Mouse (Mus musculus) limb, embryonic 11.5 days (tissue): ENCODE measurements at regions not wholly inside any gene's neighbourhood (a gene's known extent, or its start where the extent isn't known, plus 50 kb on each side); places are given as distances from the start of the nearest gene placed in this dataset.
A peak's percentile ranks its signal among the peaks of the same experiment; 100 is the strongest.

Experiments used
- ATAC-seq: fragments of 200-750 bp; cut with Nextera tagmentation; 2 replicates; pipeline ENCODE4 v1.8.0; 2017; ENCODE audit warnings: low read depth; ENCODE audit not compliant: insufficient number of reproducible peaks, low FRiP score, low TSS enrichment
- DNase-seq: peaks from one replicate; pipeline ENCODE4 v3.0.0-alpha.2; 2015; ENCODE audit warnings: low spot score
- H3K27ac ChIP-seq: fragments of 300-500 bp; sonication (generic); replicated peaks from 2 replicates; pipeline ENCODE4 v1.5.1; 2014; ENCODE audit warnings: low read depth, mild to moderate bottlenecking, low read length
- H3K27me3 ChIP-seq: fragments of 300-500 bp; sonication (generic); 2 replicates; pipeline ENCODE4 v1.6.1; 2014; ENCODE audit warnings: mild to moderate bottlenecking, low read length, mixed read lengths; ENCODE audit not compliant: control insufficient read depth, insufficient read depth
- H3K36me3 ChIP-seq: fragments of 300-500 bp; sonication (generic); 2 replicates; pipeline ENCODE4 v1.6.1; 2014; ENCODE audit warnings: mild to moderate bottlenecking, low read length, moderate library complexity, mixed read lengths; ENCODE audit not compliant: control insufficient read depth, insufficient read depth
- H3K4me1 ChIP-seq: fragments of 300-500 bp; sonication (generic); 2 replicates; pipeline ENCODE4 v1.6.1; 2014; ENCODE audit warnings: low read length, mixed read lengths; ENCODE audit not compliant: control insufficient read depth, insufficient read depth
- H3K4me2 ChIP-seq: fragments of 300-500 bp; sonication (generic); 2 replicates; pipeline ENCODE4 v1.6.1; 2014; ENCODE audit warnings: low read depth, mild to moderate bottlenecking, moderate library complexity; ENCODE audit not compliant: severe bottlenecking
- H3K4me3 ChIP-seq: fragments of 300-500 bp; sonication (generic); 2 replicates; pipeline ENCODE4 v1.5.1; 2014; ENCODE audit warnings: low read depth, low read length
- H3K9ac ChIP-seq: fragments of 300-500 bp; sonication (generic); 2 replicates; pipeline ENCODE4 v1.6.1; 2014; ENCODE audit warnings: mild to moderate bottlenecking, low read length
- H3K9me3 ChIP-seq: fragments of 300-500 bp; sonication (generic); 2 replicates; pipeline ENCODE4 v1.6.1; 2016; ENCODE audit warnings: low read length; ENCODE audit not compliant: control insufficient read depth
- WGBS: fragments of 180-500 bp; shearing (Covaris S2); extraction: QIAGEN DNeasy Blood & Tissue Kit; methylation state at CpG from one replicate; pipeline ENCODE4 v1.1.7; 2014; 5-methylcytosine and 5-hydroxymethylcytosine counted together

DNA sequence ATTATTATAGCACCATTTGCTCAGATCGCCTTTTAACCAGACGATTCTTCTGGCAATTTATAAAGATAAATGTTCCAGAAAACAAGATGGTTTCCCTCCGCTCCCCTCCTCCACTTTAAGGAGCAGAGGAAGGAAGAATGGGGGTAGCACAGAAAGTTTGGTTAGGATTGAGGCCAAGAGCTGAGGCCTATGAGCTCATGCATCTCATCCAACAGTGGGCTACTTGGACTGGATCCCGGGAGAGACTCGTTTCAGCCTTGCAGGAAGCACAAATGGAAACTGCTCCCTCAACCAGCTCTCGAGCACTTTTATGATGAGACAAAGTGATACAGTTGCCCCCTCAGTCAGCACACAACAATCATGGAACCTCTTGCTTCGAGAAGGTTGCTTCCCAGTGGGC lies 97.9 kb upstream of the Irx3 start:
- H3K4me2 ChIP-seq: no peak overlapping the region
- no peak for DNase-seq
- no peak overlapping the region for H3K9ac ChIP-seq
- no peaks in the 10 kb centered on the region for H3K9me3 ChIP-seq
- no peak overlapping the region for H3K27ac ChIP-seq
- H3K36me3 ChIP-seq: no peaks in the 10 kb centered on the region
- 84% methylated on average over 7 of the region's 7 CpGs for WGBS
- H3K4me3 ChIP-seq: no peak overlapping the region
- H3K27me3 ChIP-seq: peaks cover 27% of the 10 kb centered on the region
- H3K4me1 ChIP-seq: no peaks in the 10 kb centered on the region
- no peak for ATAC-seq

DNA sequence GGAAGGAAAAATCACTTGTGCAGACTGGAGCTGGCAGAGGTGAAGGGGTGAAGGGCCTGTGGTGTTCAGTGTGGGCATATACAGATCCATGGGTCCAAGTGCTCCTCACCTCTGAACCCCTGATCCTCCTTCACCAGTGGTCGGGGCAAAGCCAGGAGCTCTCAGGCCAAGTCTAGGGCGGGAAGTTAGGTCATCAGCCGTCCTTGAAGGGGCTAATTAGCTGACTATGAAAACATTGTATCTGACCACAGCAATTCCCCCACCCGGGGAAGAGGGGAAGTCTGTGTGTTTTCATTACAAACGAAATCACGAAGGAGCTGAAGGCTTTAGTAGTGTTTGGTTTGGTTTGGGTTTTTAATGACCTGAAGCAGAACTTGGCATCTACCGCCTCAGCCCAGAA lies 95.5 kb upstream of the Irx3 start:
- no peak for ATAC-seq
- DNase-seq: no peak
- Histone ChIP-seq H3K36me3 (no peaks in the 10 kb centered on the region), H3K4me1 (no peaks in the 10 kb centered on the region), H3K4me3 (no peak overlapping the region), H3K9ac (no peak overlapping the region), H3K27ac (no peak overlapping the region), H3K9me3 (no peaks in the 10 kb centered on the region), H3K27me3 (peaks cover 33% of the 10 kb centered on the region), H3K4me2 (no peak overlapping the region)
- WGBS: 55% methylated on average over 7 of the region's 7 CpGs

DNA sequence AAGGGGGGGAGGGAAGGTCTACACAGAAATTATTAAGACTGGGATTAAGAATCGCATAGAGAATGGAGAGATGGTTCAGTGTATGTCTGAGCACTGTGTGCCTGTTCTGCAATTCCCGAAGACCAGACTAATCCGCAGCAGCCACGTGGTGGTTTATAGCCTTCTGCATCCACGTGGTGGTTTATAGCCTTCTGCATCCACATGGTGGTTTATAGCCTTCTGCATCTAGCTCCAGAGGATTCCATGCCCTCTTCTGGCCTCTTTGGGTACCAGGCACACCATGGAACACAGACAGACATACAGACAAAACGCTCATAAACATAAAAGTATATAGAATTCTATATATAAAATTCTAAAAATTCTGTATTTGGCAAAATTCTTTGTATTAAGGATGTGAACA lies 94.1 kb upstream of the Irx3 start:
- H3K9me3 ChIP-seq: no peaks in the 10 kb centered on the region
- no peaks in the 10 kb centered on the region for H3K36me3 ChIP-seq
- DNase-seq: peak; percentile 48
- 40% methylated on average over 6 of the region's 6 CpGs for WGBS
- no peaks in the 10 kb centered on the region for H3K4me1 ChIP-seq
- peaks cover 36% of the 10 kb centered on the region for H3K27me3 ChIP-seq
- H3K4me2 ChIP-seq: no peak overlapping the region
- no peak overlapping the region for H3K27ac ChIP-seq
- no peak overlapping the region for H3K9ac ChIP-seq
- no peak overlapping the region for H3K4me3 ChIP-seq
- no peak for ATAC-seq

DNA sequence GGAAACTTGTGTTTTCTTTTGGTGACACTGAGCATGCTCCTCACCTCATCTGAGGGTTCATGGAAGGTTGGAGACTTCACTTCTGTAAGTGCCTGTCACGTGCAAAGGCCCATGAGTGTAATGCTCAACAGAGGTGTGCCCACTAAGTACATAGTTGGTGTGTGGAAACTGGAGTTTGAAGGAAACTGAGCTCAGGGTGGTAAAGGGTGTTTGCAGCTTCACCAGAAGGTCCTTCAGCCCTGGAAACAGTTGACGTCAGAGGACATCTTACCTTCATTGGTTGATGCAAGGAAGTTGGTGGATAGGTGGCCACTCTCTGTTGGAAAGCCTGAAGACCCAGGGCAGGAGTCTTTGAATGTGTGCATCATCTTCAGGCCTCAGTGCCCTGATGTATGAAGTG lies 83.0 kb upstream of the Irx3 start:
- Histone ChIP-seq H3K27ac (no peak overlapping the region), H3K4me1 (no peaks in the 10 kb centered on the region; the same call in 1 of the 2 replicates), H3K4me2 (no peak overlapping the region), H3K9ac (no peak overlapping the region), H3K9me3 (no peaks in the 10 kb centered on the region), H3K27me3 (peaks cover 15% of the 10 kb centered on the region), H3K4me3 (no peak overlapping the region), H3K36me3 (no peaks in the 10 kb centered on the region)
- DNase-seq (no peak), ATAC-seq (no peak)
- WGBS: 49% methylated on average over 2 of the region's 2 CpGs

DNA sequence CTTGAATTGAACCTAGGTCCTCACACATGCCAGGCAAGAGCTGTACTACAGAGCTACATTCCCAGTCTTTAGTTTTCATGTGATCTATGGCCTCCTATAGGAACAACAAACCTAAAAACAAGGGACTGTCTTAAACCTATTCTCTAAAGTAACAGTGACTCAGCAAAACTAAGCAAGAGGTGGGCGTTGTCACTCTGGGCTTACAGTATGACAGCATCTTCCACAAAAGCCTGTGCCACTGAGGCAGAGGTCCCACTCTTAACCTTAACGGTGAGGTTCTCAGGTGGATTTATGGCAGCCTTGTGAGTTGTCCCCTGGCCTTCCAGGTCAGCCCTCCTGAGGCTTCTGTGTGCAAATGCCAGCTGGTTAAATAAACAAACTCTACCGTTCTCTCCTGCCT lies 82.5 kb upstream of the Irx3 start:
- no peak overlapping the region for H3K4me3 ChIP-seq
- H3K4me2 ChIP-seq: no peak overlapping the region
- no peak overlapping the region for H3K9ac ChIP-seq
- H3K36me3 ChIP-seq: no peaks in the 10 kb centered on the region
- peaks cover 12% of the 10 kb centered on the region for H3K27me3 ChIP-seq
- no peaks in the 10 kb centered on the region; the same call in 1 of the 2 replicates for H3K4me1 ChIP-seq
- H3K27ac ChIP-seq: no peak overlapping the region
- 30% methylated on average over 3 of the region's 3 CpGs for WGBS
- no peaks in the 10 kb centered on the region for H3K9me3 ChIP-seq
- peak; percentile 36 for DNase-seq
- ATAC-seq: no peak

DNA sequence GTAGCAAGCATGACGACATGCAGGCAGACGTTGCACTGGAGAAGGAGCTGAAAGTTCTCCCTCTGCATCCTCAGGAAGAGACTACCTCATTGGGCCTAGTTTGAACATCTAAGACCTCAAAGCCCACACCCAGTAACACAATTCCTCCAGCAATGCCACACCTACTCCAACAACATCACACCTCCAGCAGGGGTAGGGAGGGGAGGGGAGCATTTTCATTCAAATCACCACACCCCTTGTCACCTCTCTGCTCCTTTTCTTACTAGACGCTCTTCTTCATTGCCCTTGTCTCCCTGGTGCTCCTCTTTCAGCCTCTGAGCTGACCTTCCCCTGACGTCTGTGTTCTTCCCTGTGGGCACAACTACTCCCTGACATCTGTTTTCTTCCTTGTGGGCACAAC lies 81.1 kb upstream of the Irx3 start:
- Histone ChIP-seq H3K27me3 (peaks cover 21% of the 10 kb centered on the region), H3K36me3 (no peaks in the 10 kb centered on the region), H3K9me3 (no peaks in the 10 kb centered on the region), H3K4me2 (no peak overlapping the region), H3K4me1 (no peaks in the 10 kb centered on the region; the same call in 1 of the 2 replicates), H3K4me3 (no peak overlapping the region), H3K9ac (no peak overlapping the region), H3K27ac (no peak overlapping the region)
- DNase-seq: no peak
- 29% methylated on average over 4 of the region's 4 CpGs for WGBS
- no peak for ATAC-seq

DNA sequence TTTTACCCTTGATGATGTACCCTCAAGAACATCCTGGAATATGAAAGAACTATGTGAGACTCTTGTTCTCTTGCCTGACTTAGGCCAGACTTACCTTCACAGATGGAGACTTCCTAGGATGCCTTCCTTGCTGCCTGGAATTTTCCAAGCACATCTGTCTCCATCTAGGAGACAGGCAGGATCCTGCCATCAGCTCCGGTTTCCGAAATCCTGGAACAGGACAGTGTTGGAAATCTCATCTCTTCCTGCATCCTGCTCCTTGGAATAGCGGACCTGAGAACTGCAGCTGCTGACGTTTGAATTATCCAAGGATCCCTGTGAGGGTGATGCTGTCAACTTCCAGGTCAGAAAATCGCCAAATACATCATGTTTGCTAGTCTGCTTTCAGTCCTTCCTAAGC lies 77.0 kb upstream of the Irx3 start:
- Histone ChIP-seq H3K27me3 (peaks cover 58% of the 10 kb centered on the region), H3K4me3 (no peak overlapping the region)

DNA sequence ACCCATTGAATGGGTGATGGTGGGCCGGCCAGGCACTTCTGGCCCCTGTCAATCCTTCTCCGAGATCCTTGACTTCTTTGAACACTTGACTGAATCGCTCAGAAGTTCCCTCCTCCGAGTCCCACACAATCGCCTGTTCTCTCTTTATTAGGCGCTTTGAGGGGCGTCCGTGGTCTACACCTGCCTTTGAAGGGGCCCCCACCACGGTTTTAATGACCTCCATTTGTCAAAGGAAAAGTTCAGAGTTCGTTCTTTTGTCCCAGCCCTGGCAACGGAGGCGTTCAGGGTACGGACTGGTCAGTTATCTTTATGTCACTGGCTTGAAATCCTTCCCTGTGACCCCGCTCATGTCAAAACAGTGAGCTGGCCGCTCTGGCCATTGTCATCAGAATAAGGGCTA lies 74.3 kb upstream of the Irx3 start:
- Histone ChIP-seq H3K27ac (no peak overlapping the region), H3K4me2 (no peak overlapping the region), H3K4me3 (no peak overlapping the region), H3K9me3 (no peaks in the 10 kb centered on the region), H3K27me3 (peaks cover 74% of the 10 kb centered on the region), H3K4me1 (peaks cover 3% of the 10 kb centered on the region; the same call in 1 of the 2 replicates), H3K9ac (no peak overlapping the region), H3K36me3 (no peaks in the 10 kb centered on the region)
- no peak for ATAC-seq
- WGBS: 6% methylated on average over 15 of the region's 15 CpGs
- no peak for DNase-seq

More for the DNA sequence above, 77.0 kb upstream of the Irx3 start:
- 80% methylated on average over 5 of the region's 5 CpGs for WGBS
- no peak overlapping the region for H3K27ac ChIP-seq
- H3K36me3 ChIP-seq: no peaks in the 10 kb centered on the region
- no peaks in the 10 kb centered on the region for H3K4me1 ChIP-seq
- no peak for ATAC-seq
- DNase-seq: no peak
- no peak overlapping the region for H3K4me2 ChIP-seq
- no peak overlapping the region for H3K9ac ChIP-seq
- no peaks in the 10 kb centered on the region for H3K9me3 ChIP-seq

DNA sequence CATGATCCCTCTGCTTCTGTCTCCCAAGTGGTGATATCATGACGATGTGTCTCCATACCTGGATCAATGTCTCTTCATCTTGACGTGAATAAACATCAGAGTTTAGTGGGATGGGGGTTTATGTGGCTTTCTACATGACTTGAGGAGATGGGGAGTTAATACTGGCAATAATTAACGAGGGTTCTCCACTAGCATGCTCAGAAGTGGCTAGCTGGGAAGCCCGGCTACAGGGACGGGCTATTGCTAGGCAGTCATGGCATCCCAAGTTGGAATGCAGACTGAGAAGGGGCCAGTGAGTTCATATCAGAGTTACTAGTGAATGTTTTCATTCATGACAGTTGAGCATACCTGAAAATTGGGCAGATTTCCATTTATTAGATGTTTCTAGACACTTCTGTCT lies 71.4 kb upstream of the Irx3 start:
- H3K4me3 ChIP-seq: no peak overlapping the region
- peaks cover 81% of the 10 kb centered on the region for H3K27me3 ChIP-seq
- no peaks in the 10 kb centered on the region for H3K9me3 ChIP-seq
- 65% methylated on average over 5 of the region's 5 CpGs for WGBS
- H3K4me2 ChIP-seq: no peak overlapping the region
- no peaks in the 10 kb centered on the region for H3K36me3 ChIP-seq
- ATAC-seq (no peak), DNase-seq (no peak)
- no peak overlapping the region for H3K27ac ChIP-seq
- peaks cover 3% of the 10 kb centered on the region; the same call in 1 of the 2 replicates for H3K4me1 ChIP-seq
- H3K9ac ChIP-seq: no peak overlapping the region
